Mouse (Mus musculus) c-Kit-positive CD71-positive TER-119-negative erythroid progenitor cells, embryonic 14.5 days (primary cell): ENCODE data around the gene Zfr.
"Not testable (repeated sequence)": the region's sequence is repeated elsewhere in the genome, so short reads cannot be mapped to it uniquely, and the experiment has no call there.

ENCODE experiments used
- DNase-seq: peaks from one replicate; pipeline ENCODE4 v3.0.0-alpha.2; 2013; ENCODE audit warnings: low read depth

Gene Zfr

GRCm38 (mm10) chr15:12216798-12217197, 99.2 kb downstream of the Zfr start:
- no peak for DNase-seq

GRCm38 (mm10) chr15:12217332-12217731, 99.7 kb downstream of the Zfr start:
- not testable (repeated sequence) for DNase-seq

- DNase-seq, result no peak
Measured at GRCm38 (mm10) chr15:12217849-12218248, 100.2 kb downstream of the Zfr start.

- DNase-seq, result no peak
Measured at GRCm38 (mm10) chr15:12218583-12219382, 101.2 kb downstream of the Zfr start.

GRCm38 (mm10) chr15:12221131-12221530, 103.5 kb downstream of the Zfr start:
- DNase-seq, result no peak

GRCm38 (mm10) chr15:12222564-12223302, 105.1 kb downstream of the Zfr start:
- no peak for DNase-seq

GRCm38 (mm10) chr15:12223393-12223792, 105.8 kb downstream of the Zfr start:
- DNase-seq, result no peak

GRCm38 (mm10) chr15:12224239-12224638, 106.6 kb downstream of the Zfr start:
- DNase-seq, result no peak

- no peak for DNase-seq
Measured at GRCm38 (mm10) chr15:12225062-12225461, 107.4 kb downstream of the Zfr start.

- DNase-seq, result no peak
Measured at GRCm38 (mm10) chr15:12226908-12227307, 109.3 kb downstream of the Zfr start.

- no peak for DNase-seq
Measured at GRCm38 (mm10) chr15:12227355-12227754, 109.7 kb downstream of the Zfr start.

- no peak for DNase-seq
Measured at GRCm38 (mm10) chr15:12229603-12230242, 112.1 kb downstream of the Zfr start.

- DNase-seq, result peak; percentile 64
Measured at GRCm38 (mm10) chr15:12230243-12230935, 112.8 kb downstream of the Zfr start.

GRCm38 (mm10) chr15:12231462-12231861, 113.8 kb downstream of the Zfr start:
- DNase-seq, result no peak

GRCm38 (mm10) chr15:12232429-12232828, 114.8 kb downstream of the Zfr start:
- no peak for DNase-seq

GRCm38 (mm10) chr15:12233021-12233420, 115.4 kb downstream of the Zfr start:
- DNase-seq, result no peak
